Mouse (Mus musculus) small intestine, adult 2 months (tissue): ENCODE measurements around the gene Slc1a5. TPM values are rescaled to one million over a fixed set of nuclear protein-coding genes. Genes with fewer than 3 reads are reported as not detected.
A peak's percentile ranks its signal among the peaks of the same experiment; 100 is the strongest.

Experiments
- H3K27ac ChIP-seq: fragments of 200-500 bp; 2 replicates; pipeline ENCODE4 v1.5.1; 2012; ENCODE audit warnings: low read depth, low read length, control low read depth, inconsistent platforms; ENCODE audit not compliant: insufficient read depth
- H3K27me3 ChIP-seq: fragments of 200-500 bp; 2 replicates; pipeline ENCODE4 v1.6.1; 2012; ENCODE audit warnings: mild to moderate bottlenecking, moderate library complexity, low read length, inconsistent platforms; ENCODE audit not compliant: control insufficient read depth, insufficient read depth
- H3K36me3 ChIP-seq: fragments of 200-500 bp; 2 replicates; pipeline ENCODE4 v1.6.1; 2012; ENCODE audit warnings: mild to moderate bottlenecking, low read length, control low read depth, inconsistent platforms; ENCODE audit not compliant: control insufficient read depth, insufficient read depth
- H3K4me1 ChIP-seq: fragments of 200-500 bp; 2 replicates; pipeline ENCODE4 v1.6.1; 2012; ENCODE audit warnings: low read length, inconsistent platforms, mixed read lengths; ENCODE audit not compliant: control insufficient read depth, insufficient read depth, insufficient read length
- H3K4me3 ChIP-seq: fragments of 200-500 bp; 2 replicates; pipeline ENCODE4 v1.5.1; 2012; ENCODE audit warnings: low read depth, mild to moderate bottlenecking, control low read depth, inconsistent platforms, low read length, moderate library complexity
- CTCF ChIP-seq: fragments of 200-500 bp; IDR thresholded peaks from 2 replicates; pipeline ENCODE4 v1.5.1; 2012; ENCODE audit warnings: low read depth, mild to moderate bottlenecking, control low read depth, inconsistent platforms, low read length, moderate library complexity, mixed read lengths; ENCODE audit not compliant: insufficient replicate concordance, insufficient read length; ENCODE audit errors: extremely low read depth
- POLR2A ChIP-seq: fragments of 200-500 bp; IDR thresholded peaks from 2 replicates; pipeline ENCODE4 v1.6.1; 2012; ENCODE audit warnings: low read depth, mild to moderate bottlenecking, control low read depth, inconsistent platforms, low read length, moderate library complexity
- WGBS: fragments of 180-500 bp; shearing (Covaris S2); methylation state at CpG from one replicate; pipeline ENCODE4 v1.1.7; 2018; 5-methylcytosine and 5-hydroxymethylcytosine counted together
- polyA plus RNA-seq: library from polyadenylated mRNA; depleted of rRNA; stranded (reverse); fragments of >200 nt; gene quantifications from 2 replicates; pipeline ENCODE4 v1.2.3, GENCODE M21; 2012

Gene Slc1a5
- polyA plus RNA-seq, 1 experiment = 37.8 TPM

DNA sequence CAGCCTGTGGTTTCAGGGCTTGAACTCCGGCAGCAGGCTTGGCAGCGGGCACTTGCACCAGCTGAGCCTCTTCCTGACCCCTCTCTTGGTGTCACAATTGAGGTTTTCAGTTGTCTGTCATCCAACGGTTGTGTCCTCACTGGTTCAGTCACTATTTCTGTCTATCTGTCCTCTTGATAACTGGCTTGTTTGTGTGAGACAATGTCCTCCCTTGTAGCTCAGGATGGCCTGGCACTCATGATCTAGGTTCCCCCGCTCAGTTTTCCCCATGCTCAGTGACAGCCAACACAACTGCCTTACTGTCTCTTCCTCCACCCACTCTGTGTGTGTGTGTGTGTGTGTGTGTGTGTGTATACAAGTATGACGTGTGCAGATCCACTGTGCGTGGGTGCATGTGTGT is 33.5 kb upstream of the Slc1a5 start:
- Histone ChIP-seq H3K36me3 (peaks cover 43% of the 10 kb centered on the region), H3K27ac (no peak overlapping the region), H3K4me1 (peaks cover 8% of the 10 kb centered on the region; the same call in 1 of the 2 replicates), H3K4me3 (no peak overlapping the region), H3K27me3 (no peaks in the 10 kb centered on the region)
- TF ChIP-seq POLR2A (no peak), CTCF (no peak)
- 86% methylated on average over 6 of the region's 6 CpGs for WGBS

DNA sequence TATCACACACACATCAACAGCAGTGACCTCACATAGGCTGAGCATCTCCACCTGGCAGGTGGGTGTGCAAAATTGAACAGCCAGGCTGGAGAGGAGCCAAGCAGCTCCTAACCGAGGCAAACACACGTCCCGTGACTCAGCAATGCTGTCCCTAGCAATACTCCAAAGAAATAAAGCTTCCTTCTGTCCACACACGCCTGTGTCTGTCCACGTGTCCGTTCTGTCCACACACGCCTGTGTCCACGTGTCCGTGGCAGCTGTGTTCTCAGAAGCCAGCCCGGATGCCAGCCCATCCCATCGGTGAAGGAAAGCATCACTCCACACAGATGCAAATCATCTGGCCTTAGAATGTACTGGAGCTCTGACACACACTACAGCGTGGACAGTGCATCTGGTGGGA is 29.1 kb upstream of the Slc1a5 start:
- Histone ChIP-seq H3K4me3 (no peak overlapping the region), H3K27me3 (no peaks in the 10 kb centered on the region), H3K27ac (no peak overlapping the region), H3K4me1 (no peaks in the 10 kb centered on the region), H3K36me3 (peaks cover 27% of the 10 kb centered on the region)
- WGBS = 61% methylated on average over 12 of the region's 12 CpGs
- no peak for TF ChIP-seq POLR2A

DNA sequence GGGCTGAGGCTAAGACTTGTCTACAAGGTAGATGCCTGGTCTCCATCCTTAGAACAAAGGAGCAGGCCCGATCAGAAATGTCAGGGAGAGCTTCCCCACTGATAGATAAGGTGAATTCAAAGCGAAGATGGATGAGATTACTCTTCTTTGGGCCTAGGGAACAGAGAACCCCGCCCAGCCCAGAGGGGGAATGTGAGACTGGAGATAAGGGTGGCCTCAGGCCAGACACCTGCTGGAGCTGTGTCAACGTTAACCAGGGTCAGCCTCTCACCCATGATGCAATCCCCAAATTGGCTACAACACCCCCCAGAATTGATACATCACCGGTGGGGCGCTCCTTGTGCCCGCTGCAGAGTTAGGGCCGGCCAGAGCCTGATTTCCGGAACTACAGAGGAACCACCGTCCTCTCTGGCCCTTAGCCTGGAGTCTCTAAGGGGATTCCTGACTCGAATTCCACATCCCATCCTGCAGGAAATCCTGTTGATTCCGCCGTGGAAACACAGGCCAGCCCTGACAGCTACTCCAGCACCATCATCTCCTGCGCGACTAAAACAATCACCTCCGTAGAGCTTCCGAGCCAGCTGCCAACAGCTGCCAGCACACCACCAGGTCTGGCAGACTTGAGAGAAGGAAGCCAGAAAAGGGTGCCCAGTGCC is 25.6 kb upstream of the Slc1a5 start:
- no peak for TF ChIP-seq POLR2A
- TF ChIP-seq CTCF = no peak
- H3K4me3 ChIP-seq = no peak overlapping the region
- no peaks in the 10 kb centered on the region for H3K36me3 ChIP-seq
- H3K27me3 ChIP-seq = no peaks in the 10 kb centered on the region
- no peak overlapping the region for H3K27ac ChIP-seq
- H3K4me1 ChIP-seq = peaks cover 4% of the 10 kb centered on the region; the same call in 1 of the 2 replicates
- WGBS = 50% methylated on average over 17 of the region's 17 CpGs

DNA sequence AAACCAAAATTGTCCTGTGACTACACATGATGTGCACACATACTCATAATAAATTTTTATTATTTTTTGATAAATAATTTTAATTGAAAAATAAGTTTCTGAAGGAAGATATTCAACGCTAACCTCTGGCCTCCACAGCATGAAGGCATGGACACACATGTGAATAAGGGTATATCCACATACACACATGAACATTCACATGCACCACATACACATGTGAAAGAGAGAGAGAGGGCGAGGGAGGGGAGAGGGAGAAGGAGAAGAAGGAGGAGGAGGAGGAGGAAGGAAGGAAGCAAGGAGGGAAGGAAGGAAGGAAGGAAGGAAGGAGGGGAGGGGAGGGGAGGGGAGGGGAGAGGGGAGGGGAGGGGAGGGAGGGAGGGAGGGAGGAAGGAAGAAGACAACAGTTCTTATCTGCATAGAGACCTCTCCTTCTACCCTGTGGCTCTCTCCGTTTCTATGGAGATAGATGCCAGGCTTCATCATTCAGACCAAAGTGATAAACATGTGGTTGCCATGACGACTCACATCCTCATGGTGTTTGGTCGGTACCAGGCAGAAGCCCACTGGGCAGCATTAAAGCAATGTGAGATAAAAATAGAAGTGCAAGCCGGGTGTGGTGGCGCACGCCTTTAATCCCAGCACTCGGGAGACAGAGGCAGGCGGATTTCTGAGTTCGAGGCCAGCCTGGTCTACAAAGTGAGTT is 22.1 kb upstream of the Slc1a5 start:
- H3K4me3 ChIP-seq = no peak overlapping the region
- no peak overlapping the region for H3K27ac ChIP-seq
- no peaks in the 10 kb centered on the region for H3K27me3 ChIP-seq
- WGBS = 76% methylated on average over 11 of the region's 11 CpGs
- no peaks in the 10 kb centered on the region for H3K36me3 ChIP-seq
- TF ChIP-seq POLR2A = no peak
- TF ChIP-seq CTCF = no peak
- peaks cover 4% of the 10 kb centered on the region; the same call in 1 of the 2 replicates for H3K4me1 ChIP-seq

DNA sequence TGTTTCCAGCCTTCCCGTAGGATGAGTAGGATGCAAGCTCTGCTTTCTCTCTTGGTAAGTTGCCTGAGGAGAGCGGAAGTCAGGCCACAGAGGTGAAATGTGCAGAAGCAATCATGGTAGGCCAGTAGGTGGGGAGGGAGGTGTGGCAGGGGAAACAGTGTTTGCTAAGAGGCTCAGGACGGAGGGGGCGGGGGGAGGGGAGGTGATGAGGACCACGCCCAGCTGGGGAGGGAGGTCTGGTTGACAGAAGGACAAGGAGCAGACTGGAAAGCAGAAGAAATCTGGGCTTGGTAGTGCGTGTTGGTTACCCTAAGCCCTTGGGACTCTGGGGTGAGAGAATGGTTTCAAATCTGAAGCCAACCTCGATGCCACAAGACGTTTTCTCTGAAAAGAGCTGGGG is 20.8 kb upstream of the Slc1a5 start:
- H3K36me3 ChIP-seq = no peaks in the 10 kb centered on the region
- WGBS = 9% methylated on average over 8 of the region's 8 CpGs
- no peak for TF ChIP-seq POLR2A
- TF ChIP-seq CTCF = no peak
- no peaks in the 10 kb centered on the region for H3K27me3 ChIP-seq
- peaks cover 4% of the 10 kb centered on the region; the same call in 1 of the 2 replicates for H3K4me1 ChIP-seq
- H3K27ac ChIP-seq = no peak overlapping the region; the same call in 1 of the 2 replicates
- no peak overlapping the region for H3K4me3 ChIP-seq

GRCm38 (mm10) chr7:16761005-16761481 is 20.1 kb upstream of the Slc1a5 start:
- no peaks in the 10 kb centered on the region for H3K36me3 ChIP-seq
- H3K27me3 ChIP-seq = no peaks in the 10 kb centered on the region
- 52% methylated on average over 10 of the region's 10 CpGs for WGBS
- H3K4me3 ChIP-seq = no peak overlapping the region
- TF ChIP-seq CTCF = no peak
- TF ChIP-seq POLR2A = no peak
- H3K4me1 ChIP-seq = peaks cover 4% of the 10 kb centered on the region; the same call in 1 of the 2 replicates
- peak overlapping the region; percentile 92 for H3K27ac ChIP-seq

GRCm38 (mm10) chr7:16761630-16762029 is 19.5 kb upstream of the Slc1a5 start:
- peak overlapping the region; percentile 64 for H3K27ac ChIP-seq
- no peak overlapping the region for H3K4me3 ChIP-seq
- TF ChIP-seq POLR2A (no peak), CTCF (no peak)
- H3K27me3 ChIP-seq = no peaks in the 10 kb centered on the region
- no peaks in the 10 kb centered on the region for H3K36me3 ChIP-seq
- H3K4me1 ChIP-seq = peaks cover 4% of the 10 kb centered on the region; the same call in 1 of the 2 replicates
- WGBS = 71% methylated on average over 5 of the region's 5 CpGs
